Mouse (Mus musculus): ENCODE results near the gene Cenpx.

GRCm38 (mm10) chr11:120744121-120744701, 30.7 kb upstream of the Cenpx start:
- TF ChIP-seq CTCF (IDR thresholded peaks at IDR 0.05; ENCODE audit: low read depth) (no peak), EP300 (IDR thresholded peaks at IDR 0.05; ENCODE audit: low read depth) (no peak)
